Mouse (Mus musculus): Measurements from ENCODE around the gene Fam126b.

GRCm38 (mm10) chr1:58503793-58504370 is 82.2 kb downstream of the Fam126b start:
- TF ChIP-seq POLR2A (IDR thresholded peaks at IDR 0.05; ENCODE audit: borderline replicate concordance, extremely low read depth, low read depth, low read length) (no peak), CTCF (IDR thresholded peaks at IDR 0.05; ENCODE audit: insufficient read depth, low read length) (no peak)

All from lung, adult 2 months (tissue).